Mouse (Mus musculus) left cerebral cortex, adult 8-10 months (tissue): Measurements from ENCODE around the gene Bphl. TPM values are rescaled to one million over a fixed set of nuclear protein-coding genes. Genes with fewer than 3 reads are reported as not detected.

ENCODE experiments used
- DNase-seq, 2 experiments: peaks; one replicate each; pipeline ENCODE4 v3.0.0; 2022; ENCODE audit warnings: low spot score in 2 of 2
- total RNA-seq, 4 experiments: library from RNA; stranded (reverse); gene quantifications; 2 replicates each; pipeline ENCODE4 v1.2.4; 2022

The Bphl gene
- total RNA-seq, 4 experiments from 2014 or later: 41.4 to 49.8 (median 45.9) TPM

DNA sequence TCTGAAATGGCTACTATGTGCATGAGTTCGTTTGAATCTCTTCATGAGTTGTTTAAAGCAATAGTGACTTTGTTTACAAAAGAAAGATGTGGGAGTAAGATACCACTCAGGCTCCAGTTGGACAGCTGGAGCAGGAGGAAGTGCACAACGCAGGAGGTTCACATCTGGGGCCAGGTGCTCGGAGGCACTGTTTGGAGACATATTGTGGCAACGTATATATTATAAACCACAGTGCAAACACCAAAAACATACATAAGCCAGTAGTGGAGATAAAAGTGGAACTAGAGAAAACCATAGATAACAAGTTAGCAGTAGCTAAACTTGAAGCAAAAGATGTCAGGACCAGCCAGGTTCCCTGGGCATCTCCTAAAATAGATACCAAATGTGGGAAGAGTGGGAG lies 82.0 kb downstream of the Bphl start:
- DNase-seq: no peak

DNA sequence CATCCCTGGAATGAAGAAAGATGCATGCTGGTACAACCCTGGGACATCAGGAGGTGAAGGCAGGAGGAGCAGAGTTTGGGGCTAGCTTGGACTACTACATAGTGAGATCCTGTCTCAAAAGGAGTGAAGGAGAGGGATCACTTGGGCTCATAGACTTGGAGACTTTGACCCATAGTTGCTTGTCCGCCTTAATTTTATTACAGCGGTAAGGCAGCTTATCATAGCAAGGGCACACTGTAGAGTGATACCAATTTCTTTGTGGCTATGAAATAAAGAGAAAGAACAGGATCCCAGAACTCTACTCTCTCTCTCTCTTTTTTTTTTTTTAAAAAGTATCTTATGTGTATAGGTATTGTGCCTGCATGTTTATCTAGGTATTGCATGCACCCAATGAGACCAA lies 83.1 kb downstream of the Bphl start:
- no peak for DNase-seq

Other genes starting within 250 kb of the Bphl start
- gene Serpinb6e, start 194.2 kb upstream of the Bphl start, total RNA-seq: not detected
- 1 to 10 TPM in 1 of 4 experiments, under 1 TPM in 3; 0.39 to 1.7 (median 0.77) TPM for gene Serpinb6c, start 131.9 kb upstream of the Bphl start, total RNA-seq
- gene Nqo2, start 72.9 kb upstream of the Bphl start, total RNA-seq: 1 to 10 TPM; 5.7 to 9.0 (median 7.8) TPM
- gene Ripk1, start 35.2 kb upstream of the Bphl start, total RNA-seq: 1 to 10 TPM; 6.1 to 6.9 (median 6.5) TPM
- 10 to 100 TPM; 36.0 to 44.5 (median 39.3) TPM for gene Serpinb6a, start 34.8 kb upstream of the Bphl start, total RNA-seq
- 100 to 1,000 TPM; 633 to 733 (median 691) TPM for gene Tubb2a, start 40.4 kb downstream of the Bphl start, total RNA-seq
- gene Tubb2b, start 92.9 kb downstream of the Bphl start, total RNA-seq: 100 to 1,000 TPM; 158 to 170 (median 167) TPM
- 10 to 100 TPM; 22.1 to 27.2 (median 25.6) TPM for gene Psmg4, start 125.4 kb downstream of the Bphl start, total RNA-seq